Mouse (Mus musculus) liver, embryonic 14.5 days (tissue): ENCODE data around the gene AL732309.1.

ENCODE experiments used
- CTCF ChIP-seq: IDR thresholded peaks from 2 replicates; pipeline ENCODE4 v1.5.1; 2016; ENCODE audit warnings: antibody characterized with exemption, low read depth, control low read depth
- EP300 ChIP-seq: IDR thresholded peaks from 2 replicates; pipeline ENCODE4 v1.6.1; 2016; ENCODE audit warnings: antibody characterized with exemption, low read depth

DNA sequence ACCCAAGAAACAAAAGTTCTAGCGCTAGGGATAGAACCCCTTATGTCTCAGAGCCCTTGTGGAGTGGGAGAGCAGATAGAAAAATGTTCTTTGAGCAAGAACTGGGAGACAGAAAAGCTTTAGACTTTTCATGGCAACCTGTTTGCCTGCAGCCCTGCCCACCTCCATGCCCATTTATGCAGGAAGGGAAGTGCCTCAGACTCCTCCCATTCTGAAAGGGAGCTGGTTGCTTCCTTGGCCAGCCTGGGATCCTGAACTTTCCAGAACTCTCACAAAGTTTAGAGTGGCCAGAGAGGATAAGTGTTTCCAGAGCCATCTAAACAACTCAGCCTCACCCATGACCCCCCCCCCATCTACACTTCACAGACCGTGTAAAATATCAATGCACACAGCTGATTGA, 49.5 kb downstream of the AL732309.1 start:
- TF ChIP-seq CTCF (no peak), EP300 (no peak)
